Mouse (Mus musculus): ENCODE data around the gene Clpsl2. TPM values are rescaled to one million over a fixed set of nuclear protein-coding genes. Genes with fewer than 3 reads are reported as not detected.

Gene Clpsl2
- not detected in 2 replicates for total RNA-seq (2015; ENCODE audit: low replicate concordance)
- total RNA-seq (2017; ENCODE audit: low replicate concordance): not detected in 2 replicates

GRCm38 (mm10) chr17:28549111-28549510 lies at the start of gene Clpsl2:
Gene Clpsl2 (plus strand): TSS chr17:28549411.
- ATAC-seq (replicated peaks; ENCODE audit: low FRiP score, poor library complexity, severe bottlenecking): no peak

- ATAC-seq (replicated peaks; ENCODE audit: low FRiP score, poor library complexity, severe bottlenecking): no peak
Observed at GRCm38 (mm10) chr17:28500465-28500864, 48.7 kb upstream of the Clpsl2 start.

- no peak for ATAC-seq (replicated peaks; ENCODE audit: low FRiP score, poor library complexity, severe bottlenecking)
Observed at GRCm38 (mm10) chr17:28502196-28502821, 46.9 kb upstream of the Clpsl2 start.

- ATAC-seq (replicated peaks; ENCODE audit: low FRiP score, poor library complexity, severe bottlenecking): no peak
Observed at GRCm38 (mm10) chr17:28504182-28504581, 45.0 kb upstream of the Clpsl2 start.

- ATAC-seq (replicated peaks; ENCODE audit: low FRiP score, poor library complexity, severe bottlenecking): no peak
Observed at GRCm38 (mm10) chr17:28505591-28505990, 43.6 kb upstream of the Clpsl2 start.

- no peak for ATAC-seq (replicated peaks; ENCODE audit: low FRiP score, poor library complexity, severe bottlenecking)
Observed at GRCm38 (mm10) chr17:28506895-28507294, 42.3 kb upstream of the Clpsl2 start.

GRCm38 (mm10) chr17:28507496-28507895 lies 41.7 kb upstream of the Clpsl2 start:
- no peak for ATAC-seq (replicated peaks; ENCODE audit: low FRiP score, poor library complexity, severe bottlenecking)

- ATAC-seq (replicated peaks; ENCODE audit: low FRiP score, poor library complexity, severe bottlenecking): no peak
Observed at GRCm38 (mm10) chr17:28510445-28511342, 38.5 kb upstream of the Clpsl2 start.

- no peak for ATAC-seq (replicated peaks; ENCODE audit: low FRiP score, poor library complexity, severe bottlenecking)
Observed at GRCm38 (mm10) chr17:28511616-28512541, 37.3 kb upstream of the Clpsl2 start.

GRCm38 (mm10) chr17:28512696-28513095 lies 36.5 kb upstream of the Clpsl2 start:
- ATAC-seq (replicated peaks; ENCODE audit: low FRiP score, poor library complexity, severe bottlenecking): no peak

GRCm38 (mm10) chr17:28513337-28513736 lies 35.9 kb upstream of the Clpsl2 start:
- ATAC-seq (replicated peaks; ENCODE audit: low FRiP score, poor library complexity, severe bottlenecking): no peak

- ATAC-seq (replicated peaks; ENCODE audit: low FRiP score, poor library complexity, severe bottlenecking): no peak
Observed at GRCm38 (mm10) chr17:28513844-28514243, 35.4 kb upstream of the Clpsl2 start.

- ATAC-seq (replicated peaks; ENCODE audit: low FRiP score, poor library complexity, severe bottlenecking): no peak
Observed at GRCm38 (mm10) chr17:28514555-28514954, 34.7 kb upstream of the Clpsl2 start.

GRCm38 (mm10) chr17:28515431-28516341 lies 33.5 kb upstream of the Clpsl2 start:
- ATAC-seq (replicated peaks; ENCODE audit: low FRiP score, poor library complexity, severe bottlenecking): no peak

- no peak for ATAC-seq (replicated peaks; ENCODE audit: low FRiP score, poor library complexity, severe bottlenecking)
Observed at GRCm38 (mm10) chr17:28516881-28517280, 32.3 kb upstream of the Clpsl2 start.

GRCm38 (mm10) chr17:28517441-28517955 lies 31.7 kb upstream of the Clpsl2 start, which contains the start of gene Fkbp5:
Gene Fkbp5 (minus strand): TSS chr17:28517527.
- no peak for ATAC-seq (replicated peaks; ENCODE audit: low FRiP score, poor library complexity, severe bottlenecking)

- ATAC-seq (replicated peaks; ENCODE audit: low FRiP score, poor library complexity, severe bottlenecking): no peak
Observed at GRCm38 (mm10) chr17:28517956-28518614, 31.1 kb upstream of the Clpsl2 start.

- no peak for ATAC-seq (replicated peaks; ENCODE audit: low FRiP score, poor library complexity, severe bottlenecking)
Observed at GRCm38 (mm10) chr17:28518615-28519071, 30.6 kb upstream of the Clpsl2 start.

Data from erythroblast, adult 5-6 weeks (primary cell).